Mouse (Mus musculus) brain, adult 2 months (tissue): Measurements from ENCODE around the gene Anapc16.
"Not testable (repeated sequence)": the region's sequence is repeated elsewhere in the genome, so short reads cannot be mapped to it uniquely, and the experiment has no call there.

Experiments
- DNase-seq: peaks from one replicate; pipeline ENCODE4 v3.0.0; 2011; ENCODE audit warnings: low read depth, low spot score

Gene Anapc16

GRCm38 (mm10) chr10:60001663-60002062, 1.3 kb downstream of the Anapc16 start:
- DNase-seq = not testable (repeated sequence)

- DNase-seq = no peak
These were observed 3.9 kb downstream of the Anapc16 start for GRCm38 (mm10) chr10:59999057-59999456.

GRCm38 (mm10) chr10:59997591-59997990, 5.3 kb downstream of the Anapc16 start:
- peak; percentile 80 for DNase-seq

- DNase-seq = no peak
These were observed 7.0 kb downstream of the Anapc16 start for GRCm38 (mm10) chr10:59995889-59996288.

- not testable (repeated sequence) for DNase-seq
These were observed 9.1 kb downstream of the Anapc16 start for GRCm38 (mm10) chr10:59993813-59994212.

GRCm38 (mm10) chr10:59992024-59992423, 10.9 kb downstream of the Anapc16 start:
- DNase-seq = no peak

- DNase-seq = no peak
These were observed 11.6 kb downstream of the Anapc16 start for GRCm38 (mm10) chr10:59991262-59991880.

- DNase-seq = no peak
These were observed 12.5 kb downstream of the Anapc16 start for GRCm38 (mm10) chr10:59990393-59990792.

GRCm38 (mm10) chr10:59988036-59988435, 14.9 kb downstream of the Anapc16 start:
- DNase-seq = no peak

- DNase-seq = no peak
These were observed 20.5 kb downstream of the Anapc16 start for GRCm38 (mm10) chr10:59982379-59982873.

GRCm38 (mm10) chr10:59981792-59982191, 21.1 kb downstream of the Anapc16 start:
- no peak for DNase-seq

GRCm38 (mm10) chr10:59981336-59981735, 21.6 kb downstream of the Anapc16 start:
- no peak for DNase-seq

- peak; percentile 45 for DNase-seq
These were observed 22.1 kb downstream of the Anapc16 start for GRCm38 (mm10) chr10:59980815-59981244.

GRCm38 (mm10) chr10:59978873-59979743, 23.8 kb downstream of the Anapc16 start:
- peak; percentile 58 for DNase-seq

GRCm38 (mm10) chr10:59978401-59978800, 24.5 kb downstream of the Anapc16 start:
- no peak for DNase-seq

- peak; percentile 51 for DNase-seq
These were observed 25.1 kb downstream of the Anapc16 start for GRCm38 (mm10) chr10:59977715-59978343.

GRCm38 (mm10) chr10:59977141-59977540, 25.8 kb downstream of the Anapc16 start:
- DNase-seq = no peak

GRCm38 (mm10) chr10:59974786-59975185, 28.1 kb downstream of the Anapc16 start:
- DNase-seq = no peak

- peak; percentile 90 for DNase-seq
These were observed 28.7 kb downstream of the Anapc16 start for GRCm38 (mm10) chr10:59974191-59974664.

- DNase-seq = no peak
These were observed 29.5 kb downstream of the Anapc16 start for GRCm38 (mm10) chr10:59973400-59973799.

- DNase-seq = no peak
These were observed 29.9 kb downstream of the Anapc16 start for GRCm38 (mm10) chr10:59972999-59973398.

- peak; percentile 25 for DNase-seq
These were observed 30.4 kb downstream of the Anapc16 start for GRCm38 (mm10) chr10:59972534-59972933.
